Mouse (Mus musculus) kidney, adult 2 months (tissue): ENCODE measurements at regions not wholly inside any gene's neighbourhood (a gene's known extent, or its start where the extent isn't known, plus 50 kb on each side); places are given as distances from the start of the nearest gene placed in this dataset.

Experiments
- CTCF ChIP-seq: fragments of 200-500 bp; conservative IDR thresholded peaks from 2 replicates; pipeline ENCODE4 v1.5.1; 2011; ENCODE audit warnings: low read depth, mild to moderate bottlenecking, control low read depth, low read length, moderate library complexity, mixed read lengths; ENCODE audit not compliant: insufficient read depth, insufficient read length
- POLR2A ChIP-seq: fragments of 200-500 bp; IDR thresholded peaks from one replicate; pipeline ENCODE4 v1.6.1; 2011; ENCODE audit warnings: low read depth, low read length, control low read depth

GRCm38 (mm10) chr6:101858895-101859294, 481.2 kb upstream of the Pdzrn3 start:
- TF ChIP-seq CTCF = no peak
- no peak for TF ChIP-seq POLR2A
